Mouse (Mus musculus): Measurements from ENCODE around the gene Tiam2.

DNA sequence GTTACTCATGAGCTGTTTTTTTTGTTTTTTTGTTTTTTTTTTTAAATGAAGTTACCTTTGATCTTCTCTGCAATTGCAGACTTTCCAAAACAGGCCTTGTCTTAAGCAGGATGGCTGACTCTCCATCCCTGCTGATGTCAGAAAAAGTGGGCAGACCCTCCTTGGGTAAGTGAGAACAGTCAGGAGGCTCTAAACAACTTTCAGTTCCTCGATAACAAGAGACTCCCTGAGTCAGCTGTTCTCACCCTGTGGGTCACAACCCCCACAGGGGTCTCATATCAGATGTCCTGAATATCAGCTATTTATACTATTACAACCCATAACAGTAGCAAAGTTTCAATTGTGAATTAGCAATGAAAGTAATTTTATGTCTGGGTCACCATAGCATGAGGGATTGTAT is 33.9 kb downstream of the Tiam2 start:
- TF ChIP-seq CTCF (IDR thresholded peaks at IDR 0.05; ENCODE audit: insufficient read depth, low read depth, low read length) (no peak), POLR2A (IDR thresholded peaks at IDR 0.05; ENCODE audit: insufficient read depth, low read depth, low read length) (no peak)

Data from olfactory bulb, adult 2 months (tissue).